Mouse (Mus musculus): ENCODE results near the gene Inhba.

The Inhba gene

GRCm38 (mm10) chr13:16011372-16012242 is at the start of gene Inhba:
Gene Inhba (plus strand): TSS chr13:16011851.
- in situ Hi-C loops (cut with MboI, MseI) = no loop called here

GRCm38 (mm10) chr13:15976584-15976983 is 35.1 kb upstream of the Inhba start:
- in situ Hi-C loops (cut with MboI, MseI) = no loop called here

- in situ Hi-C loops (cut with MboI, MseI) = no loop called here
Measured at GRCm38 (mm10) chr13:15979551-15979950, 32.1 kb upstream of the Inhba start.

GRCm38 (mm10) chr13:15982041-15982440 is 29.6 kb upstream of the Inhba start:
- in situ Hi-C loops (cut with MboI, MseI) = no loop called here

GRCm38 (mm10) chr13:15985761-15986160 is 25.9 kb upstream of the Inhba start:
- in situ Hi-C loops (cut with MboI, MseI) = no loop called here

GRCm38 (mm10) chr13:15986172-15986571 is 25.5 kb upstream of the Inhba start:
- in situ Hi-C loops (cut with MboI, MseI) = no loop called here

- in situ Hi-C loops (cut with MboI, MseI) = no loop called here
Measured at GRCm38 (mm10) chr13:15995314-15995713, 16.3 kb upstream of the Inhba start.

GRCm38 (mm10) chr13:16005517-16005916 is 6.1 kb upstream of the Inhba start:
- in situ Hi-C loops (cut with MboI, MseI) = no loop called here

GRCm38 (mm10) chr13:16007748-16008147 is 3.9 kb upstream of the Inhba start:
- in situ Hi-C loops (cut with MboI, MseI) = no loop called here

GRCm38 (mm10) chr13:16008348-16008747 is 3.3 kb upstream of the Inhba start:
- in situ Hi-C loops (cut with MboI, MseI) = no loop called here

GRCm38 (mm10) chr13:16009766-16010465 is 1.7 kb upstream of the Inhba start:
- in situ Hi-C loops (cut with MboI, MseI) = no loop called here

GRCm38 (mm10) chr13:16010586-16010985 is 1.1 kb upstream of the Inhba start:
- in situ Hi-C loops (cut with MboI, MseI) = no loop called here

GRCm38 (mm10) chr13:16012243-16012887 is 714 bp downstream of the Inhba start:
- in situ Hi-C loops (cut with MboI, MseI) = no loop called here

- in situ Hi-C loops (cut with MboI, MseI) = no loop called here
Measured at GRCm38 (mm10) chr13:16014166-16014565, 2.5 kb downstream of the Inhba start.

GRCm38 (mm10) chr13:16016506-16016905 is 4.9 kb downstream of the Inhba start:
- in situ Hi-C loops (cut with MboI, MseI) = loop anchor here (5.0 kb wide), 1 partner anchor 1416 kb away; no protein-coding TSS in a partner anchor

GRCm38 (mm10) chr13:16017338-16017737 is 5.7 kb downstream of the Inhba start:
- in situ Hi-C loops (cut with MboI, MseI) = loop anchor here (5.0 kb wide), 1 partner anchor 1415 kb away; no protein-coding TSS in a partner anchor

GRCm38 (mm10) chr13:16017777-16018176 is 6.1 kb downstream of the Inhba start:
- in situ Hi-C loops (cut with MboI, MseI) = loop anchor here (5.0 kb wide), 1 partner anchor 1415 kb away; no protein-coding TSS in a partner anchor

GRCm38 (mm10) chr13:16018807-16019510 is 7.3 kb downstream of the Inhba start:
- in situ Hi-C loops (cut with MboI, MseI) = loop anchor here (5.0 kb wide), 1 partner anchor 1413 kb away; no protein-coding TSS in a partner anchor

- in situ Hi-C loops (cut with MboI, MseI) = no loop called here
Measured at GRCm38 (mm10) chr13:16020659-16021058, 9.0 kb downstream of the Inhba start.

GRCm38 (mm10) chr13:16021181-16021580 is 9.5 kb downstream of the Inhba start:
- in situ Hi-C loops (cut with MboI, MseI) = no loop called here

- in situ Hi-C loops (cut with MboI, MseI) = no loop called here
Measured at GRCm38 (mm10) chr13:16021849-16022248, 10.2 kb downstream of the Inhba start.
